Mouse (Mus musculus) embryonic fibroblast, embryonic 13.5 days (primary cell): ENCODE results near the gene Timm22.

Experiments used
- CTCF ChIP-seq: IDR thresholded peaks from 2 replicates; pipeline ENCODE4 v1.5.1; 2011; ENCODE audit warnings: mild to moderate bottlenecking, control low read depth, low read length, moderate library complexity, borderline replicate concordance; ENCODE audit not compliant: insufficient read depth
- POLR2A ChIP-seq: IDR thresholded peaks from 2 replicates; pipeline ENCODE4 v1.6.1; 2011; ENCODE audit warnings: low read depth, mild to moderate bottlenecking, control low read depth, low read length, moderate library complexity

- TF ChIP-seq POLR2A = peak; percentile 81
- TF ChIP-seq CTCF = peak; percentile 97
Observed at GRCm38 (mm10) chr11:76406702-76407583, at the start of gene Timm22.
